Mouse (Mus musculus) adrenal gland, adult (tissue): Measurements from ENCODE around the gene 1810010D01Rik.

ENCODE experiments used
- DNase-seq, 2 experiments: peaks; one replicate each; pipeline ENCODE4 v3.0.0; 2022 to 2023; ENCODE audit warnings: low spot score in 1 of 2; ENCODE audit not compliant: inconsistent age in 2 of 2

1810010D01Rik gene

GRCm38 (mm10) chr7:145215476-145215875, 7.6 kb upstream of the 1810010D01Rik start:
- peak in 1 of 2 experiments; percentile 51 for DNase-seq

GRCm38 (mm10) chr7:145211680-145212659, 4.1 kb upstream of the 1810010D01Rik start:
- no peak for DNase-seq

- DNase-seq, result no peak
Measured at GRCm38 (mm10) chr7:145210477-145211070, 2.7 kb upstream of the 1810010D01Rik start.

- no peak for DNase-seq
Measured at GRCm38 (mm10) chr7:145206801-145207200, 1.1 kb downstream of the 1810010D01Rik start.

- peak; percentile 84 to 91 for DNase-seq
Measured at GRCm38 (mm10) chr7:145206056-145206610, 1.8 kb downstream of the 1810010D01Rik start.

GRCm38 (mm10) chr7:145205363-145205902, 2.5 kb downstream of the 1810010D01Rik start:
- no peak for DNase-seq

- DNase-seq, result no peak
Measured at GRCm38 (mm10) chr7:145199711-145200110, 8.2 kb downstream of the 1810010D01Rik start.

GRCm38 (mm10) chr7:145198223-145198714, 9.7 kb downstream of the 1810010D01Rik start:
- peak; percentile 40 to 78 for DNase-seq

- no peak for DNase-seq
Measured at GRCm38 (mm10) chr7:145197711-145198110, 10.2 kb downstream of the 1810010D01Rik start.

- no peak for DNase-seq
Measured at GRCm38 (mm10) chr7:145197042-145197441, 10.9 kb downstream of the 1810010D01Rik start.

- DNase-seq, result no peak
Measured at GRCm38 (mm10) chr7:145196340-145196739, 11.6 kb downstream of the 1810010D01Rik start.

- peak; percentile 27 to 68 for DNase-seq
Measured at GRCm38 (mm10) chr7:145195186-145195927, 12.6 kb downstream of the 1810010D01Rik start.

- peak; percentile 42 to 78 for DNase-seq
Measured at GRCm38 (mm10) chr7:145194455-145195161, 13.3 kb downstream of the 1810010D01Rik start.

- DNase-seq, result no peak
Measured at GRCm38 (mm10) chr7:145192836-145193235, 15.1 kb downstream of the 1810010D01Rik start.

- DNase-seq, result no peak
Measured at GRCm38 (mm10) chr7:145190520-145190919, 17.4 kb downstream of the 1810010D01Rik start.

GRCm38 (mm10) chr7:145189342-145189741, 18.6 kb downstream of the 1810010D01Rik start:
- no peak for DNase-seq

GRCm38 (mm10) chr7:145187802-145188201, 20.1 kb downstream of the 1810010D01Rik start:
- peak in 1 of 2 experiments; percentile 54 for DNase-seq

- no peak for DNase-seq
Measured at GRCm38 (mm10) chr7:145182388-145182787, 25.5 kb downstream of the 1810010D01Rik start.

GRCm38 (mm10) chr7:145181376-145182034, 26.4 kb downstream of the 1810010D01Rik start:
- no peak for DNase-seq
